Mouse (Mus musculus) hindbrain, embryonic 15.5 days (tissue): ENCODE data around the gene Ssbp4. TPM values are rescaled to one million over a fixed set of nuclear protein-coding genes. Genes with fewer than 3 reads are reported as not detected.
A peak's percentile ranks its signal among the peaks of the same experiment; 100 is the strongest.

Experiments used
- ATAC-seq: fragments of 200-750 bp; cut with Nextera tagmentation; 2 replicates; pipeline ENCODE4 v1.8.0; 2017; ENCODE audit warnings: low read depth, moderate number of reproducible peaks, moderate TSS enrichment; ENCODE audit not compliant: low FRiP score
- H3K27ac ChIP-seq: fragments of 300-500 bp; sonication (generic); replicated peaks from 2 replicates; pipeline ENCODE4 v1.5.1; 2015; ENCODE audit warnings: mild to moderate bottlenecking, inconsistent platforms
- H3K27me3 ChIP-seq: fragments of 300-500 bp; sonication (generic); 2 replicates; pipeline ENCODE4 v1.6.1; 2015; ENCODE audit warnings: control low read depth, inconsistent platforms
- H3K36me3 ChIP-seq: fragments of 300-500 bp; sonication (generic); 2 replicates; pipeline ENCODE4 v1.6.1; 2015; ENCODE audit warnings: control low read depth, inconsistent platforms
- H3K4me1 ChIP-seq: fragments of 300-500 bp; sonication (generic); replicated peaks from 2 replicates; pipeline ENCODE4 v1.6.1; 2015; ENCODE audit warnings: control low read depth, inconsistent platforms
- H3K4me2 ChIP-seq: fragments of 300-500 bp; sonication (generic); 2 replicates; pipeline ENCODE4 v1.6.1; 2015; ENCODE audit warnings: moderate library complexity, mild to moderate bottlenecking, inconsistent platforms
- H3K4me3 ChIP-seq: fragments of 300-500 bp; sonication (generic); 2 replicates; pipeline ENCODE4 v1.5.1; 2015; ENCODE audit warnings: mild to moderate bottlenecking, inconsistent platforms
- H3K9ac ChIP-seq: fragments of 300-500 bp; sonication (generic); 2 replicates; pipeline ENCODE4 v1.6.1; 2015; ENCODE audit warnings: inconsistent platforms
- H3K9me3 ChIP-seq: fragments of 300-500 bp; sonication (generic); 2 replicates; pipeline ENCODE4 v1.6.1; 2016; ENCODE audit warnings: control low read depth, inconsistent platforms
- WGBS: fragments of 180-500 bp; shearing (Covaris S2); methylation state at CpG from one replicate; pipeline ENCODE4 v1.1.7; 2015; 5-methylcytosine and 5-hydroxymethylcytosine counted together
- polyA plus RNA-seq: library from polyadenylated mRNA; unstranded; fragments of >200 nt; fragmentation: Nextera tagmentation; extraction: Ambion mirVana; gene quantifications from 2 replicates; pipeline ENCODE4 v1.2.1, GENCODE M21; 2015

The Ssbp4 gene
- polyA plus RNA-seq, 1 experiment from 2014 or later, result 172 TPM

- Histone ChIP-seq H3K9ac (0 out of 2 replicates have a peak overlapping the region, but pooled peaks have one; percentile 21), H3K9me3 (no peaks in the 10 kb centered on the region), H3K4me2 (peak overlapping the region; percentile 83; the same call in 1 of the 2 replicates), H3K36me3 (0 out of 2 replicates have a peak, but pooled peaks cover 3% of the 10 kb centered on the region), H3K27ac (no peak overlapping the region), H3K27me3 (no peaks in the 10 kb centered on the region), H3K4me3 (0 out of 2 replicates have a peak overlapping the region, but pooled peaks have one; percentile 84), H3K4me1 (peaks cover 75% of the 10 kb centered on the region)
- no peak for ATAC-seq
- WGBS, result 88% methylated on average over 9 of the region's 9 CpGs
Measured at GRCm38 (mm10) chr8:70605871-70606779, 2.5 kb downstream of the Ssbp4 start.

GRCm38 (mm10) chr8:70604558-70604957 lies 4.1 kb downstream of the Ssbp4 start:
- no peak for ATAC-seq
- WGBS, result 80% methylated on average over 7 of the region's 7 CpGs
- H3K4me1 ChIP-seq, result peaks cover 77% of the 10 kb centered on the region

GRCm38 (mm10) chr8:70602139-70602811 lies 6.4 kb downstream of the Ssbp4 start:
- Histone ChIP-seq H3K9ac (no peak overlapping the region), H3K4me2 (no peak overlapping the region), H3K27me3 (no peaks in the 10 kb centered on the region), H3K9me3 (no peaks in the 10 kb centered on the region), H3K27ac (no peak overlapping the region), H3K4me3 (no peak overlapping the region), H3K36me3 (0 out of 2 replicates have a peak, but pooled peaks cover 6% of the 10 kb centered on the region), H3K4me1 (peaks cover 80% of the 10 kb centered on the region)
- no peak for ATAC-seq
- WGBS, result 95% methylated on average over 13 of the region's 13 CpGs

More at GRCm38 (mm10) chr8:70604558-70604957, 4.1 kb downstream of the Ssbp4 start:
- Histone ChIP-seq H3K27ac (no peak overlapping the region), H3K9me3 (no peaks in the 10 kb centered on the region), H3K27me3 (no peaks in the 10 kb centered on the region), H3K4me2 (no peak overlapping the region), H3K4me3 (no peak overlapping the region), H3K9ac (no peak overlapping the region), H3K36me3 (0 out of 2 replicates have a peak, but pooled peaks cover 3% of the 10 kb centered on the region)

GRCm38 (mm10) chr8:70601271-70601649 lies 7.4 kb downstream of the Ssbp4 start:
- Histone ChIP-seq H3K36me3 (0 out of 2 replicates have a peak, but pooled peaks cover 9% of the 10 kb centered on the region), H3K4me2 (peak overlapping the region; percentile 52), H3K9me3 (no peaks in the 10 kb centered on the region), H3K27ac (peak overlapping the region; percentile 78), H3K4me1 (peaks cover 77% of the 10 kb centered on the region), H3K9ac (peak overlapping the region; percentile 17; the same call in 1 of the 2 replicates), H3K4me3 (peak overlapping the region; percentile 2; the same call in 1 of the 2 replicates), H3K27me3 (no peaks in the 10 kb centered on the region)
- peak; percentile 25; the same call in 1 of the 2 replicates for ATAC-seq
- 0% methylated on average over 24 of the region's 26 CpGs for WGBS

DNA sequence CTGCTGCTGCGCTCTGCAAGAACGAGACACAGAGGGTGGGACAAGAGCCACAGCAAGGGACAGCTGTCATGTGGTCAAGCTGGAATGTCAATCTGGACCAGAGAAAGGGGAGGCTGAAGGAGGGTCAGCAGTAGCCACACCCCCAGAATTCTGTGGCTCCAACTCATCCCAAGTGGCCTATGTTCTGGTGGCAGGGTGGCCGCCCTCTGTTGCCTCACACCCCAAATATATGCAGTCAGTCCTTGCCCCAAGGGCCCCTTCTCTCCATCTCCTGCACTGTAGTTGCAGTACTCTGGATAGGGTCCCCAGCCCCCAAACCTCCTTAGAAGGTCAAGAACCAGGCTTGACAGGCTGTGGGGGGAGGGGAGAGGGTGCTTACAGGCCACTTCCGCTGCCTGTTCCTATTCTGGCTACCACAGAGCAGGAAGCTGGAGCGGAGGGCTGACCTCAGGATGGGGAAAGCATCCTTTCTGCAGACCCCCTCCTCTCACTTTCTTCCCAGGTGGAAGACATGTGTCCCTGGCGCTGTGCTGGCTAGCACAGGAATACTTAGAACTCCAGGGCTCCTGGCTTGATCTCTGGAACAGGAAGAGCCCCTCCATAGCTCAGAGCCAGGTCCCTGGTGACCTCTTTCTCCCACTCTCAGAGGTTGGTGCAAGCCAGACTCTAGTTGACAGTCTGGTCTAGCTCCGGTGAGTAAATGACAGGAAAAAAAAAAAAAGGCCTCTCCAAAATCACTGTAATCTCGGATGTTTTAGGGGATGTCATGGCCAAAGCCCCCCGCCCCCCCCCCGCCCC lies 8.0 kb downstream of the Ssbp4 start:
- H3K4me3 ChIP-seq, result peak overlapping the region; percentile 6; the same call in 1 of the 2 replicates
- H3K36me3 ChIP-seq, result 0 out of 2 replicates have a peak, but pooled peaks cover 9% of the 10 kb centered on the region
- H3K9ac ChIP-seq, result peak overlapping the region; percentile 17; the same call in 1 of the 2 replicates
- H3K27me3 ChIP-seq, result no peaks in the 10 kb centered on the region
- peak overlapping the region; percentile 52 for H3K4me2 ChIP-seq
- WGBS, result 12% methylated on average over 10 of the region's 10 CpGs
- 0 out of 2 replicates have a peak, but pooled peaks have one; percentile 11 for ATAC-seq
- H3K9me3 ChIP-seq, result no peaks in the 10 kb centered on the region
- H3K4me1 ChIP-seq, result peaks cover 75% of the 10 kb centered on the region
- H3K27ac ChIP-seq, result peak overlapping the region; percentile 78

DNA sequence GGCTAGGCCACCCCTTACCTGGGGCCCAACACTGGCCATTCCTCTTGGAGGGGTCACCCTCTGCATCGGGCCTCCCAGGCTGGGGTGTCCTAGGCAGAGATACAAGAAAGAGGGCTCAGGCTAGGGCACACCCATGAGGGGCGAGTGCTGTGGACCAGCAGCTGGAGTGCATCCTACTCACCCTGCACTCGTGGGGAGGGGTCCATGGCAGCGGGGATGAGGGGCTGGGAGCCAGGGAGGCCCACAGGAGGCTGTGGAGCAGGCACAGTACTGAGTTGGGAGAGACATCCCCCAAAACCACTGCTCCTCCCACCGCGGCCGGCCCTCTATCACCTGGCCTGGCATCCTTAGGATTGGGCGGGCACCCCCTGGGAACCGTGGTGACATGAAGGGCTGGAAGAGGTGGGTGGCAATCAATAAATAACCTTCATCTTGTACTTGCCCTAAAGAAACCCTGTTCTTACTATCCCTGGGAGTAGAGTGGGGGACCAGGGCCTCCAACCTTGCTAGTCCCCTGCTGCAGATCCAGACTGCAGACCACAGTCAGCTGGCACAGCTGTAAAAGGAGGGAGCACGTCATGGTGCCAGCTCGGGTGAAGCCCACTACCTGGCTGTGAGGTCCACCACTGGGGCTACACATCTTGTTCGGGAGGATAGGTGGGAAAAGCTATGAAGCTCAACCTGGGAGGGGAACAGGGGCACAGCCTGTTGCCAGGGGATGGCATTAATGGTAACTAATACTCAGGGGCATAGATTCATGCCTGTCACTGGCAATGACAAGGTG lies 9.0 kb downstream of the Ssbp4 start:
- Histone ChIP-seq H3K4me2 (no peak overlapping the region), H3K36me3 (0 out of 2 replicates have a peak, but pooled peaks cover 9% of the 10 kb centered on the region), H3K4me1 (peaks cover 79% of the 10 kb centered on the region), H3K4me3 (no peak overlapping the region), H3K9ac (no peak overlapping the region), H3K27ac (no peak overlapping the region; the same call in 1 of the 2 replicates), H3K9me3 (no peaks in the 10 kb centered on the region), H3K27me3 (no peaks in the 10 kb centered on the region)
- WGBS, result 82% methylated on average over 12 of the region's 12 CpGs
- ATAC-seq, result no peak

DNA sequence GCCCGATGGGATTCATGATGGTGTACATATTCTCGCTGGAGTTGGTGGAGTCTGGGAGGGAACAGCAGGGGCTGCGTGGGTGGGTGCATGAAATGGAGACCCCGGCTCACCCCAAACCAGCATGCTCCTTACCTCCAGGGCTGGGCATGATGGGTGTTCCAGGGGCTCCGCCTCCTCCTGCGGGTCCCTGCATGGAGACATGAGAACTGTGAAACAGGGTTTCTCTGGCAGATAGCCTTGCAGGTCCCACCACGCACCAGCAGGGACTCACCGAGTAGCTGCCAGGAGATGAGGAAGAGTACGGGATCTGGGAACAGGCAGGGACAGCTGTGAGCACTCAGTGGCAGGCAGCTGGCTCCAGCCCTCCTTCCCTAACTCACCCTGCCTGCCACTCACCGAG lies 9.9 kb downstream of the Ssbp4 start:
- Histone ChIP-seq H3K36me3 (0 out of 2 replicates have a peak, but pooled peaks cover 9% of the 10 kb centered on the region), H3K27me3 (no peaks in the 10 kb centered on the region), H3K27ac (no peak overlapping the region; the same call in 1 of the 2 replicates), H3K4me3 (peak overlapping the region; percentile 37), H3K4me2 (peak overlapping the region; percentile 64), H3K9ac (peak overlapping the region; percentile 38; the same call in 1 of the 2 replicates), H3K4me1 (peaks cover 77% of the 10 kb centered on the region), H3K9me3 (no peaks in the 10 kb centered on the region)
- no peak for ATAC-seq
- 19% methylated on average over 10 of the region's 10 CpGs for WGBS

DNA sequence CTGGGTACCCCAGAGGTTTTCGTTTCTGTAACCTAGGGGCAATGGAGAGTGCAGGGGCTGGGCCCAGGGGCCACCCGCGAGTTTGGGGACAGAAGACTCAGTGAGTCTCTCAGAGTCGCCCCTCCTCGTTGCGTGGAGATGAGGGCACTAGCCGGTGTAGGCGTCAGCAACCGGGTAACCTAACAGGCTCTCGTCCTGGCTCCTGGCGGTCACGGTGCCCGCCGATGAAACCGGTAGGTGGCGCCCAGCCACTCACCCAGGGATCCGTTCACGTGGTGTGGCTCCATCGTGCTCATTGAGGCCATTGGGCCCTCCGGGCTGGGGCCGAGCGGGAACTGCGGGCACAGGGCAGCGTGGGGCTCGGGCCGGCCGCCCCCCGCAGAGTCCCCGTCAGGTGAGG lies 10.4 kb downstream of the Ssbp4 start:
- H3K27ac ChIP-seq, result no peak overlapping the region; the same call in 1 of the 2 replicates

DNA sequence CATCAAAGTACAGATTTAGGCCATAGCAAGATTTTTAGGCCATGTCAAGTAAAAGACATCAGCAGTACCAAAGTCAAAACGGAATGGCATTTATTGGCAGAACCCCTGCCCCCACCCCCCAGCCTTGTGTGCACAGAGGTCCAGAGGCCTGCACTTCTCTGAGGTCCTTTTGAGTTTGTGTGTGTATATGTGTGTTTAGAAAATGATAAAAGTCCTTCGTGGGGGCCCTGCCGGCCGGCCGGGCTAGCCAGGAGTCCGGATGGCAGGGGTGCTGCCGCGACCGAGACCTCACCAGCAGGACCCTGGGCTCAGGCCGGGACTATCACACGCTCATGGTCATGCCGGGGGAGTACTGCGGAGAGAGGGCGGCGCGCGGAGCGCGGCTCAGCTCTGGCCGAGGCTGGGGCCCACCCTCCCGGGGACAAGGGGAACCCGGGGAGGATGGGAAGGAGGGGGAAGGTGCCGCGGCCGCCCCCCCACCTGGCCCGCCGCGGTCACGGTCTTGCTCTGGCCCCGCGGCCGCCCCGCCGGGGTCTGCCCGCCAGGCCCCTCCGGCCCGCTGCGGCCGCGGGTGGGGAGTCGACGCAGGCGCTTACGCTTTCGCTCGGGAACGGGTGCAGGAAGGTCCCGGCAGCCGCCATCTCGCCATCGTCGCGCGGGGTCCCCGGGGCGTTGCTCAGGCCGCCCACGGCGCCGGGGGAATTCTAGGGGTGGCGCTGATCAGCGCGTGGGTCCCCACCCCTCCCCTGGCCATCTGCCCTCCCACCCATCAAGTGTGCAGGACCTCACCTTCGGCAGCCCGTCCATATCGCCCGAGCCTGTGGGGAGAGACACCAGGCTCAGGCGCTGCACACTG lies 11.0 kb downstream of the Ssbp4 start:
- peak overlapping the region; percentile 64 for H3K4me2 ChIP-seq
- peaks cover 85% of the 10 kb centered on the region for H3K4me1 ChIP-seq
- no peaks in the 10 kb centered on the region for H3K27me3 ChIP-seq
- H3K9ac ChIP-seq, result peak overlapping the region; percentile 38
- no peak for ATAC-seq
- peak overlapping the region; percentile 37 for H3K4me3 ChIP-seq
- 6% methylated on average over 58 of the region's 68 CpGs for WGBS
- H3K9me3 ChIP-seq, result no peaks in the 10 kb centered on the region
- H3K36me3 ChIP-seq, result 0 out of 2 replicates have a peak, but pooled peaks cover 7% of the 10 kb centered on the region
- no peak overlapping the region for H3K27ac ChIP-seq

More for the DNA sequence above, 10.4 kb downstream of the Ssbp4 start:
- H3K4me3 ChIP-seq, result peak overlapping the region; percentile 37
- H3K36me3 ChIP-seq, result 0 out of 2 replicates have a peak, but pooled peaks cover 9% of the 10 kb centered on the region
- H3K9me3 ChIP-seq, result no peaks in the 10 kb centered on the region
- H3K4me2 ChIP-seq, result peak overlapping the region; percentile 64
- H3K9ac ChIP-seq, result peak overlapping the region; percentile 38
- WGBS, result 3% methylated on average over 29 of the region's 29 CpGs
- peaks cover 82% of the 10 kb centered on the region for H3K4me1 ChIP-seq
- H3K27me3 ChIP-seq, result no peaks in the 10 kb centered on the region
- ATAC-seq, result no peak
